ENCODE assay signal across 20 mouse cellular contexts in the genomic region with DNA sequence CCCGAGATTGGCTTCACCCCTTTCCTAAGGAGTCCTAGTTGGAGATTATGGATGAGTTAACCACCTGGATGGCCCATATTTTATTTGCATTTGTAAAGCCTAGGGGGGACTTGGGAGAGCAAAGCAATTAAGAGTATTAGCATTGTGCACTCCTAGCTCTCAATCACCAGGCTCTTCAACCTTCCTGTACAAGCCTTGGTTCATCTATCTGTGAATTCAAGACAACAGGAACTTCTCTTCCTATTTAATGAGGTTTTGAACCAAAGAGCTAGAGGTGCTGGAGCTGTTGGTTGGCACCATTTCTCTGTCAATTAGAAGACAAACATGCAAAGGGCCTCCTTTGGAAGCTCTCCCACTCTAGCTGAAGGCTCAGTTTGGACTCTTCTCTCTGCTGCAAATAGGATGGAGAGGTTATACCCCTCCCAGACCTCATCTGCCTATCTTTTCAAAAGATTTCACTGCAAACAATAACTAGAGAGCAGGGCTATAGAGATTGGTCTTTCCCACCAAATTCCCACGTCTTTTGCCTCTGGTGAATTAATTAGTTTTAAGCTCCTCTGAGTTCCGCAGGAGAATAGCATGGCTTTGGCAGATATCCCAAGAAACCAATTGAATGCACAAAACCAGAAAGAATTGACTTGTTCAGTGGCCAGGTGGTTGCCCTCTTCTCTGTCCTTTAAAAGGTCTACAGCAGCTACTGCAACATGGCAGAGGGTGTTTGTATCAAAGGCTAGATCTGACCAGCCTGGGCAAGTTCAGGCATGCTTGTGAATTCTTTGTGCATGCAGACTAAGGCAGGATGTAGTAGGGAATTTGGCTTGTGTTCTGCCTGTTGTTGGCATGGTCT.
DNase-seq lines count a peak whose midpoint lies in the region; ATAC-seq lines count a peak whose summit lies in the region.
"Had no signal": no experiment of that assay in that cellular context is flagged by ENCODE, and none has a peak within 500 bp of the region (broad histone marks: within the 10 kb centered on the region; RNA-seq: fewer than 3 reads in every experiment).

No protein-coding gene starts in this region.

- no peaks in the 10 kb centered on the region for H3K9me3 ChIP-seq in forebrain, embryonic 13.5 days (replicated peaks)
- no peaks in the 10 kb centered on the region for H3K9me3 ChIP-seq in forebrain, embryonic 10.5 days
- H3K9me3 ChIP-seq in forebrain, embryonic 14.5 days (replicated peaks; ENCODE audit: control insufficient read depth, low read length) = no peaks in the 10 kb centered on the region
- H3K9me3 ChIP-seq in midbrain, embryonic 15.5 days = no peaks in the 10 kb centered on the region
- H3K9me3 ChIP-seq: limb, embryonic 13.5 days; lung, embryonic 15.5 days; stomach, embryonic 15.5 days had no signal

- H3K4me2 ChIP-seq in forebrain, embryonic 13.5 days = no peak overlapping the region
- no peak overlapping the region for H3K4me2 ChIP-seq in forebrain, embryonic 14.5 days (ENCODE audit: low read length)
- no peak overlapping the region for H3K4me2 ChIP-seq in midbrain, embryonic 15.5 days
- H3K4me2 ChIP-seq: limb, embryonic 13.5 days; lung, embryonic 15.5 days; stomach, embryonic 15.5 days had no signal

- no peak for DNase-seq in forebrain, embryonic 10.5 days (ENCODE audit: extremely low spot score, low spot score)
- DNase-seq in left cerebral cortex, postnatal 4 days = peak; percentile 12
- DNase-seq in left cerebral cortex, postnatal 25 days (ENCODE audit: low spot score in 2 of 2) = no peak
- DNase-seq in forebrain, embryonic 14.5 days (ENCODE audit: low spot score) = peak; percentile 78
- DNase-seq in kidney, postnatal 14 days = no peak
- DNase-seq: adrenal gland, adult 2 months; gastrocnemius, postnatal 36 days; kidney, postnatal 4 days; layer of hippocampus, adult 9-11 months; lung, postnatal 4 days; retina, postnatal 1 day; thymus, adult 2 months had no signal

- no peak overlapping the region for H3K4me3 ChIP-seq in forebrain, embryonic 13.5 days
- H3K4me3 ChIP-seq in forebrain, embryonic 10.5 days = no peak overlapping the region
- no peak overlapping the region for H3K4me3 ChIP-seq in forebrain, embryonic 14.5 days (ENCODE audit: low read depth, low read length)
- H3K4me3 ChIP-seq in midbrain, embryonic 15.5 days = no peak overlapping the region
- H3K4me3 ChIP-seq: left cerebral cortex, adult 2 months; limb, embryonic 13.5 days; lung, embryonic 15.5 days; stomach, embryonic 15.5 days had no signal

- H3K9ac ChIP-seq in forebrain, embryonic 13.5 days = no peak overlapping the region
- no peak overlapping the region for H3K9ac ChIP-seq in forebrain, embryonic 14.5 days (ENCODE audit: low read length)
- H3K9ac ChIP-seq in midbrain, embryonic 15.5 days = no peak overlapping the region
- H3K9ac ChIP-seq: limb, embryonic 13.5 days; liver, embryonic 14.5 days; lung, embryonic 15.5 days; stomach, embryonic 15.5 days had no signal

- peaks cover 3% of the 10 kb centered on the region; the same call in 1 of the 2 replicates for H3K4me1 ChIP-seq in forebrain, embryonic 13.5 days
- H3K4me1 ChIP-seq in forebrain, embryonic 10.5 days = peaks cover 8% of the 10 kb centered on the region
- H3K4me1 ChIP-seq in forebrain, embryonic 14.5 days (ENCODE audit: control insufficient read depth, insufficient read depth, low read length) = no peaks in the 10 kb centered on the region
- no peaks in the 10 kb centered on the region for H3K4me1 ChIP-seq in midbrain, embryonic 15.5 days
- H3K4me1 ChIP-seq: lung, embryonic 15.5 days; stomach, embryonic 15.5 days had no signal

- peaks cover 10% of the 10 kb centered on the region; the same call in 1 of the 2 replicates for H3K36me3 ChIP-seq in forebrain, embryonic 13.5 days (ENCODE audit: poor library complexity, severe bottlenecking)
- no peaks in the 10 kb centered on the region for H3K36me3 ChIP-seq in forebrain, embryonic 10.5 days (replicated peaks)
- H3K36me3 ChIP-seq in forebrain, embryonic 14.5 days (ENCODE audit: control insufficient read depth, insufficient read depth, low read length) = no peaks in the 10 kb centered on the region
- no peaks in the 10 kb centered on the region for H3K36me3 ChIP-seq in midbrain, embryonic 15.5 days (replicated peaks)
- H3K36me3 ChIP-seq: lung, embryonic 15.5 days; stomach, embryonic 15.5 days had no signal

- ATAC-seq in forebrain, embryonic 13.5 days = peak; percentile 88
- ATAC-seq in forebrain, embryonic 14.5 days = peak; percentile 87
- peak; percentile 66; the same call in 1 of the 2 replicates for ATAC-seq in midbrain, embryonic 15.5 days (replicated peaks)
- no peak for ATAC-seq in erythroid progenitor cell, adult 5-6 weeks (replicated peaks; ENCODE audit: low FRiP score, poor library complexity, severe bottlenecking)

- H3K27ac ChIP-seq in forebrain, embryonic 13.5 days = peak overlapping the region; percentile 69
- no peak overlapping the region for H3K27ac ChIP-seq in forebrain, embryonic 10.5 days
- peak overlapping the region; percentile 44; the same call in 1 of the 2 replicates for H3K27ac ChIP-seq in forebrain, embryonic 14.5 days (ENCODE audit: low read depth, low read length)
- H3K27ac ChIP-seq in midbrain, embryonic 15.5 days = peak overlapping the region; percentile 5; the same call in 1 of the 2 replicates
- H3K27ac ChIP-seq: left cerebral cortex, adult 2 months; limb, embryonic 13.5 days; liver, embryonic 14.5 days; lung, embryonic 15.5 days; stomach, embryonic 15.5 days had no signal

- WGBS in forebrain, embryonic 13.5 days = 20% methylated on average over 3 of the region's 3 CpGs
- WGBS in forebrain, embryonic 10.5 days = 60% methylated on average over 3 of the region's 3 CpGs
- 13% methylated on average over 3 of the region's 3 CpGs for WGBS in forebrain, embryonic 14.5 days
- WGBS in midbrain, embryonic 15.5 days = 37% methylated on average over 3 of the region's 3 CpGs

- no peaks in the 10 kb centered on the region for H3K27me3 ChIP-seq in forebrain, embryonic 13.5 days
- no peaks in the 10 kb centered on the region for H3K27me3 ChIP-seq in forebrain, embryonic 10.5 days (ENCODE audit: poor library complexity, severe bottlenecking)
- no peaks in the 10 kb centered on the region for H3K27me3 ChIP-seq in forebrain, embryonic 14.5 days (replicated peaks; ENCODE audit: control insufficient read depth, insufficient read depth, low read length)
- no peaks in the 10 kb centered on the region for H3K27me3 ChIP-seq in midbrain, embryonic 15.5 days (replicated peaks)
- H3K27me3 ChIP-seq: lung, embryonic 15.5 days; stomach, embryonic 15.5 days had no signal

- intact Hi-C loops in left cerebral cortex, postnatal 4 days (cut with DNase I) = no loop called here
- intact Hi-C loops in left cerebral cortex, postnatal 25 days (cut with DNase I) = no loop called here

Comparison
In these comparisons a context has a peak if more than half of its experiments do, and no peak if none do; other contexts are left out.
1. DNase-seq: peak in left cerebral cortex, postnatal 4 days (single experiment) and forebrain, embryonic 14.5 days (single experiment); none in forebrain, embryonic 10.5 days (single experiment), left cerebral cortex, postnatal 25 days (0 of 2) and kidney, postnatal 14 days (single experiment).